Mouse (Mus musculus): ENCODE results near the gene Psmb11.

DNA sequence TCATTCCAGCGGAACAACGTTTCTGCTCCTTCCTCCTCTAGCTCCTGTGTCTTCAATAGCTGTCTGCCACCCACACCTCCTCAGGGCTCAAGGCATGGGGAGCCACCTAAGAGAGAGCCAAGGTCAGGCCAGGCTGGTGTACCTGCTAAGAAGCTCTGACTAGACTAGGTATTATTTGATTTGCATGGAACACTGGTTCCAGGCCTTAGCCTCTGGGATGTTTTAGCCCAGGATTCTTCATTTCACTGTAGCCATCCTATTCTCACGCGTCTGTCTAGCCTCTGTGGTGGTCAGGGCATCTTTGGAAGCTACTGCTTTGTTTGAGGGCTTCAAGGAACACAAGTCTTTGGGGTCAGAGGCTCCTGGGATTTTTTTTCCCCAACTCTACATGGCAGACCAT is 49.1 kb upstream of the Psmb11 start:
- TF ChIP-seq CHD2 (IDR thresholded peaks at IDR 0.05; ENCODE audit: low read depth, low read length) (no peak), ZC3H11A (IDR thresholded peaks at IDR 0.05; ENCODE audit: borderline replicate concordance, low read depth, low read length) (no peak), ZNF384 (IDR thresholded peaks at IDR 0.05; ENCODE audit: low read depth, low read length) (no peak), HCFC1 (IDR thresholded peaks at IDR 0.05; ENCODE audit: borderline replicate concordance, insufficient read depth, low read length) (no peak)

Measured in ES-E14 (cell line).